Mouse (Mus musculus): ENCODE data around the gene Neurl2. TPM values are rescaled to one million over a fixed set of nuclear protein-coding genes. Genes with fewer than 3 reads are reported as not detected.

Neurl2 gene
- total RNA-seq, 2 experiments from 2014 or later = 31.1 to 37.0 TPM

- H3K27ac ChIP-seq = no peak overlapping the region
- no peak overlapping the region for H3K4me3 ChIP-seq
- DNase-seq = no peak
- intact Hi-C loops (cut with DNase I) = no loop called here
- no peak for TF ChIP-seq CTCF (IDR thresholded peaks at IDR 0.05)
These were observed 7.7 kb downstream of the Neurl2 start for GRCm38 (mm10) chr2:164825521-164825920.

GRCm38 (mm10) chr2:164823969-164824368 lies 9.3 kb downstream of the Neurl2 start:
- intact Hi-C loops (cut with DNase I) = loop anchor here (2.0 kb wide), 1 partner anchor 17 kb away; no protein-coding TSS in a partner anchor
- Histone ChIP-seq H3K4me3 (peak overlapping the region; percentile 92), H3K27ac (no peak overlapping the region; the same call in 1 of the 2 replicates)
- TF ChIP-seq CTCF (IDR thresholded peaks at IDR 0.05) = no peak
- DNase-seq = no peak

GRCm38 (mm10) chr2:164823181-164823585 lies 10.1 kb downstream of the Neurl2 start:
- Histone ChIP-seq H3K27ac (peak overlapping the region; percentile 88), H3K4me3 (peak overlapping the region; percentile 92)
- no peak for TF ChIP-seq CTCF (IDR thresholded peaks at IDR 0.05)
- intact Hi-C loops (cut with DNase I) = loop anchor here (2.0 kb wide), 1 partner anchor 16 kb away; no protein-coding TSS in a partner anchor
- DNase-seq = no peak

- Histone ChIP-seq H3K4me3 (peak within 1 kb of the TSS; percentile 92), H3K27ac (peak within 1 kb of the TSS; percentile 88)
- intact Hi-C loops (cut with DNase I) = loop anchor here (2.0 kb wide), 1 partner anchor 16 kb away; no protein-coding TSS in a partner anchor
- DNase-seq = peak; percentile 99
- no peak; the same call in 1 of the 2 replicates for TF ChIP-seq CTCF (IDR thresholded peaks at IDR 0.05)
These were observed 10.6 kb downstream of the Neurl2 start, which contains the start of gene Zswim1 for GRCm38 (mm10) chr2:164822636-164823165. Gene Zswim1, plus strand, starts transcription at chr2:164822686.

GRCm38 (mm10) chr2:164821060-164821459 lies 12.2 kb downstream of the Neurl2 start:
- Histone ChIP-seq H3K27ac (no peak overlapping the region), H3K4me3 (no peak overlapping the region)
- no peak for DNase-seq
- intact Hi-C loops (cut with DNase I) = no loop called here
- no peak for TF ChIP-seq CTCF (IDR thresholded peaks at IDR 0.05)

GRCm38 (mm10) chr2:164817703-164818102 lies 15.6 kb downstream of the Neurl2 start:
- H3K4me3 ChIP-seq = no peak overlapping the region
- intact Hi-C loops (cut with DNase I) = no loop called here
- H3K27ac ChIP-seq = no peak overlapping the region
- DNase-seq = no peak
- TF ChIP-seq CTCF (IDR thresholded peaks at IDR 0.05) = no peak

GRCm38 (mm10) chr2:164817206-164817605 lies 16.1 kb downstream of the Neurl2 start:
- TF ChIP-seq CTCF (IDR thresholded peaks at IDR 0.05) = no peak
- Histone ChIP-seq H3K4me3 (no peak overlapping the region), H3K27ac (no peak overlapping the region)
- intact Hi-C loops (cut with DNase I) = no loop called here
- DNase-seq = no peak

- intact Hi-C loops (cut with DNase I) = no loop called here
- H3K4me3 ChIP-seq = no peak overlapping the region
- no peak for TF ChIP-seq CTCF (IDR thresholded peaks at IDR 0.05)
- H3K27ac ChIP-seq = no peak overlapping the region
- no peak for DNase-seq
These were observed 17.4 kb downstream of the Neurl2 start for GRCm38 (mm10) chr2:164815821-164816220.

- Histone ChIP-seq H3K27ac (no peak overlapping the region), H3K4me3 (no peak overlapping the region)
- no peak for DNase-seq
- TF ChIP-seq CTCF (IDR thresholded peaks at IDR 0.05) = no peak
- intact Hi-C loops (cut with DNase I) = no loop called here
These were observed 17.9 kb downstream of the Neurl2 start for GRCm38 (mm10) chr2:164815348-164815747.

GRCm38 (mm10) chr2:164813557-164813956 lies 19.7 kb downstream of the Neurl2 start:
- Histone ChIP-seq H3K27ac (no peak overlapping the region), H3K4me3 (no peak overlapping the region)
- intact Hi-C loops (cut with DNase I) = no loop called here
- TF ChIP-seq CTCF (IDR thresholded peaks at IDR 0.05) = no peak
- no peak for DNase-seq

GRCm38 (mm10) chr2:164806614-164807013 lies 26.6 kb downstream of the Neurl2 start:
- intact Hi-C loops (cut with DNase I) = loop anchor here (2.0 kb wide), 1 partner anchor 16 kb away; the partner anchor contains the start of gene Zswim1
- Histone ChIP-seq H3K4me3 (no peak overlapping the region), H3K27ac (no peak overlapping the region)
- no peak for TF ChIP-seq CTCF (IDR thresholded peaks at IDR 0.05)
- no peak for DNase-seq

GRCm38 (mm10) chr2:164805332-164805718 lies 27.9 kb downstream of the Neurl2 start:
- no peak for TF ChIP-seq CTCF (IDR thresholded peaks at IDR 0.05)
- H3K27ac ChIP-seq = peak overlapping the region; percentile 88
- DNase-seq = no peak
- H3K4me3 ChIP-seq = peak overlapping the region; percentile 90
- intact Hi-C loops (cut with DNase I) = no loop called here

- no peak for TF ChIP-seq CTCF (IDR thresholded peaks at IDR 0.05)
- peak within 1 kb of the TSS; percentile 88 for H3K27ac ChIP-seq
- peak within 1 kb of the TSS; percentile 90 for H3K4me3 ChIP-seq
- peak; percentile 95 for DNase-seq
- intact Hi-C loops (cut with DNase I) = no loop called here
These were observed 28.5 kb downstream of the Neurl2 start, which contains the start of the genes Acot8 and Zswim3 for GRCm38 (mm10) chr2:164804533-164805331. Gene Acot8, minus strand, starts transcription at chr2:164804882. Gene Zswim3, plus strand, starts transcription at chr2:164805098.

Measured in gastrocnemius, adult 2 months (tissue).